ENCODE assay signal across 8 mouse cellular contexts in genomic region chr2:52037882-52038281, GRCm38 (mm10). TPM values are rescaled to one million over a fixed set of nuclear protein-coding genes. Genes with fewer than 3 reads are reported as not detected.
DNase-seq lines count a peak whose midpoint lies in the region; ATAC-seq and TF ChIP-seq lines count a peak whose summit lies in the region.

TSS of gene Tnfaip6 (plus strand) at chr2:52038009.

- no peak for ATAC-seq in neural tube, embryonic 13.5 days (ENCODE audit: low read depth)

- peak; percentile 48 for DNase-seq in CH12.LX (ENCODE audit: extremely low read depth)
- DNase-seq in cerebellum, adult 9-11 months, result peak; percentile 17
- peak; percentile 10 to 11 for DNase-seq in frontal cortex, postnatal 14 days (ENCODE audit: low spot score in 2 of 2)
- peak; percentile 69 for DNase-seq in hindbrain, embryonic 10.5 days (ENCODE audit: low spot score)
- peak; percentile 22 for DNase-seq in layer of hippocampus, adult 9-10 months (ENCODE audit: low spot score)
- peak; percentile 32 for DNase-seq in lung, adult 2 months
- DNase-seq in urinary bladder, postnatal 4 days (ENCODE audit: low spot score in 2 of 2), result peak; percentile 43 to 67

- TF ChIP-seq POLR2A in CH12.LX (IDR thresholded peaks at IDR 0.05; ENCODE audit: low read depth, low read length), result no peak
- TF ChIP-seq POLR2A in lung, adult 2 months (IDR thresholded peaks at IDR 0.05; ENCODE audit: borderline replicate concordance, extremely low read depth, low read depth, low read length), result peak; percentile 30; the same call in 1 of the 2 replicates

- no peak within 1 kb of the TSS; the same call in 1 of the 2 replicates for H3K9ac ChIP-seq in CH12.LX (ENCODE audit: insufficient read depth, low read depth)
- peak within 1 kb of the TSS; percentile 67 for H3K9ac ChIP-seq in neural tube, embryonic 13.5 days

- H3K4me3 ChIP-seq in CH12.LX (replicated peaks in 1 of 3; ENCODE audit: low read depth in 2 of 3, low read length in 2 of 3, poor library complexity in 1 of 3), result peak within 1 kb of the TSS; percentile 18 to 33 (median 27)
- H3K4me3 ChIP-seq in hindbrain, embryonic 10.5 days, result peak within 1 kb of the TSS; percentile 59
- H3K4me3 ChIP-seq in lung, adult 2 months (replicated peaks; ENCODE audit: extremely low read depth, low read depth, low read length), result peak within 1 kb of the TSS; percentile 63
- H3K4me3 ChIP-seq in neural tube, embryonic 13.5 days, result peak within 1 kb of the TSS; percentile 44

- dilution Hi-C loops in CH12.LX (cut with MboI; ENCODE audit: extremely low pct_ligation_motif_present, extremely low pct_unique_long_range_greater_than_20kb, low sequenced_read_pairs), result no loop called here

- TF ChIP-seq CTCF in CH12.LX (conservative IDR thresholded peaks at IDR 0.05 in 1 of 2, IDR thresholded peaks at IDR 0.05 in 1 of 2; ENCODE audit: low read depth in 2 of 2, low read length in 2 of 2), result no peak
- no peak for TF ChIP-seq CTCF in lung, adult 2 months (IDR thresholded peaks at IDR 0.05; ENCODE audit: insufficient read depth, low read length)

- peak within 1 kb of the TSS; percentile 58 for H3K4me2 ChIP-seq in CH12.LX (ENCODE audit: insufficient read depth, low read depth, poor library complexity, severe bottlenecking)
- H3K4me2 ChIP-seq in neural tube, embryonic 13.5 days, result peak within 1 kb of the TSS; percentile 72

- TF ChIP-seq RAD21 in CH12.LX (IDR thresholded peaks at IDR 0.05; ENCODE audit: low read depth, low read length), result no peak

- no peaks in the 10 kb centered on the region for H3K4me1 ChIP-seq in CH12.LX (ENCODE audit: control insufficient read depth in 1 of 2, insufficient read depth in 2 of 2)
- H3K4me1 ChIP-seq in hindbrain, embryonic 10.5 days (replicated peaks), result peaks cover 24% of the 10 kb centered on the region
- peaks cover 4% of the 10 kb centered on the region for H3K4me1 ChIP-seq in lung, adult 2 months (ENCODE audit: control insufficient read depth, insufficient read depth, low read length)
- H3K4me1 ChIP-seq in neural tube, embryonic 13.5 days (replicated peaks), result peaks cover 25% of the 10 kb centered on the region

- in situ Hi-C loops in CH12.LX (cut with MboI; ENCODE audit: low pct_ligation_motif_present, low pct_unique_long_range_greater_than_20kb, low sequenced_read_pairs), result no loop called here

- no peaks in the 10 kb centered on the region for H3K27me3 ChIP-seq in CH12.LX (replicated peaks)
- H3K27me3 ChIP-seq in hindbrain, embryonic 10.5 days (ENCODE audit: insufficient read depth, poor library complexity, severe bottlenecking), result no peaks in the 10 kb centered on the region
- H3K27me3 ChIP-seq in neural tube, embryonic 13.5 days, result no peaks in the 10 kb centered on the region

- no peak within 1 kb of the TSS for H3K27ac ChIP-seq in CH12.LX (ENCODE audit: insufficient read depth, low read depth)
- peak within 1 kb of the TSS; percentile 86 for H3K27ac ChIP-seq in hindbrain, embryonic 10.5 days
- H3K27ac ChIP-seq in neural tube, embryonic 13.5 days (replicated peaks), result no peak within 1 kb of the TSS

- H3K36me3 ChIP-seq in CH12.LX (replicated peaks in 1 of 2; ENCODE audit: control insufficient read depth in 1 of 2, insufficient read depth in 1 of 2, low read length in 1 of 2), result no peaks in the 10 kb centered on the region
- H3K36me3 ChIP-seq in hindbrain, embryonic 10.5 days, result peaks cover 2% of the 10 kb centered on the region; the same call in 1 of the 2 replicates
- H3K36me3 ChIP-seq in neural tube, embryonic 13.5 days, result no peaks in the 10 kb centered on the region

- no peaks in the 10 kb centered on the region for H3K79me2 ChIP-seq in CH12.LX (replicated peaks; ENCODE audit: control insufficient read depth, extremely low read depth, insufficient read depth, poor library complexity, severe bottlenecking)

- under 1% methylated on average over 17 of the region's 17 CpGs for WGBS in hindbrain, embryonic 10.5 days
- WGBS in lung, adult 2 months, result 2% methylated on average over 17 of the region's 17 CpGs
- WGBS in neural tube, embryonic 13.5 days, result under 1% methylated on average over 17 of the region's 17 CpGs

- TF ChIP-seq EP300 in CH12.LX (IDR thresholded peaks at IDR 0.05; ENCODE audit: low read length), result no peak

- H3K9me3 ChIP-seq in CH12.LX (replicated peaks; ENCODE audit: low read length), result no peaks in the 10 kb centered on the region
- H3K9me3 ChIP-seq in hindbrain, embryonic 10.5 days, result no peaks in the 10 kb centered on the region
- no peaks in the 10 kb centered on the region for H3K9me3 ChIP-seq in neural tube, embryonic 13.5 days

TF ChIP-seq in CH12.LX, 34 proteins besides CTCF, POLR2A, EP300 and RAD21:
- no peak for TF ChIP-seq E2F4 (IDR thresholded peaks at IDR 0.05; ENCODE audit: insufficient replicate concordance, low read depth, low read length)
- peak; percentile 76; the same call in 1 of the 2 replicates for TF ChIP-seq MEF2A (IDR thresholded peaks at IDR 0.05; ENCODE audit: borderline replicate concordance, low read depth, low read length)
- no peak for TF ChIP-seq ZC3H11A (IDR thresholded peaks at IDR 0.05; ENCODE audit: low read depth, low read length)
- TF ChIP-seq MXI1 (IDR thresholded peaks at IDR 0.05; ENCODE audit: low read depth, low read length), result no peak
- 0 out of 2 replicates have a peak, but pooled peaks have one; percentile 56 for TF ChIP-seq TBP (conservative IDR thresholded peaks at IDR 0.05; ENCODE audit: low read depth, low read length)
- TF ChIP-seq USF2 (conservative IDR thresholded peaks at IDR 0.05; ENCODE audit: low read depth, low read length), result no peak
- TF ChIP-seq CHD1 (IDR thresholded peaks at IDR 0.05; ENCODE audit: low read depth, low read length), result no peak
- no peak for TF ChIP-seq SMC3 (IDR thresholded peaks at IDR 0.05; ENCODE audit: low read depth, low read length)
- no peak for TF ChIP-seq ZMIZ1 (IDR thresholded peaks at IDR 0.05; ENCODE audit: low read depth, low read length)
- TF ChIP-seq SIN3A (IDR thresholded peaks at IDR 0.05; ENCODE audit: low read length), result no peak
- 0 out of 2 replicates have a peak, but pooled peaks have one; percentile 74 for TF ChIP-seq MAZ (IDR thresholded peaks at IDR 0.05; ENCODE audit: low read depth, low read length)
- TF ChIP-seq ELF1 (IDR thresholded peaks at IDR 0.05; ENCODE audit: low read depth, low read length), result no peak
- peak; percentile 46; the same call in 1 of the 2 replicates for TF ChIP-seq TCF12 (IDR thresholded peaks at IDR 0.05; ENCODE audit: low read depth, low read length)
- TF ChIP-seq GABPA (IDR thresholded peaks at IDR 0.05; ENCODE audit: insufficient replicate concordance, low read depth, low read length), result no peak
- TF ChIP-seq NRF1 (IDR thresholded peaks at IDR 0.05; ENCODE audit: low read depth, low read length), result no peak
- TF ChIP-seq RCOR1 (conservative IDR thresholded peaks at IDR 0.05; ENCODE audit: low read depth, low read length), result no peak
- no peak for TF ChIP-seq USF1 (IDR thresholded peaks at IDR 0.05; ENCODE audit: low read depth, low read length)
- TF ChIP-seq CHD2 (IDR thresholded peaks at IDR 0.05; ENCODE audit: low read length), result no peak
- TF ChIP-seq ETS1 (conservative IDR thresholded peaks at IDR 0.05; ENCODE audit: low read depth, low read length), result peak; percentile 74
- no peak for TF ChIP-seq BHLHE40 (IDR thresholded peaks at IDR 0.05; ENCODE audit: low read depth, low read length)
- TF ChIP-seq ZNF384 (IDR thresholded peaks at IDR 0.05; ENCODE audit: low read depth, low read length), result peak; percentile 86
- no peak for TF ChIP-seq POLR2AphosphoS2 (IDR thresholded peaks at IDR 0.05; ENCODE audit: low read depth, low read length)
- no peak for TF ChIP-seq MAX (IDR thresholded peaks at IDR 0.05; ENCODE audit: low read length)
- TF ChIP-seq HCFC1 (IDR thresholded peaks at IDR 0.05; ENCODE audit: low read depth, low read length), result no peak
- peak; percentile 33; the same call in 1 of the 2 replicates for TF ChIP-seq IRF4 (IDR thresholded peaks at IDR 0.05; ENCODE audit: low read depth, low read length)
TF ChIP-seq in CH12.LX: peak in this region for 7.

RNA-seq across cellular contexts. Expression of gene Tnfaip6, which starts in this region (rescaled TPM):
- 0.38 and 0.59 TPM in 2 replicates for total RNA-seq in CH12.LX (2012; rRNA removed)
- total RNA-seq in CH12.LX (2014; rRNA removed), result 0.22 and 0.34 TPM in 2 replicates
- 0.13 and 0.19 TPM in 2 replicates for polyA plus RNA-seq in CH12.LX (2012; ENCODE audit: insufficient read length, low read depth)
- 23.7 and 28.6 TPM in 2 replicates for polyA plus RNA-seq in hindbrain, embryonic 10.5 days (2016; fragmentation: Nextera tagmentation; extraction: Ambion mirVana)
- polyA plus RNA-seq in lung, adult 2 months (2012; rRNA removed), result 0.26 and 0.47 TPM in 2 replicates
- 7.4 and 12.2 TPM in 2 replicates for polyA plus RNA-seq in neural tube, embryonic 13.5 days (2015; fragmentation: Nextera tagmentation; extraction: Ambion mirVana)

Comparison
In these comparisons a context has a peak if more than half of its experiments do, and no peak if none do; other contexts are left out.
1. Peak in DNase-seq, H3K4me3 ChIP-seq and H3K4me2 ChIP-seq in CH12.LX; RNA of the gene not detected or under 1 TPM.
2. Peak in DNase-seq and H3K4me3 ChIP-seq in lung, adult 2 months; RNA of the gene not detected or under 1 TPM.
3. DNase-seq: peak in every context shown above with its lines; median percentile 69 in hindbrain, embryonic 10.5 days; 55 in urinary bladder, postnatal 4 days; 48 in CH12.LX; 32 in lung, adult 2 months; 22 in layer of hippocampus, adult 9-10 months; 17 in cerebellum, adult 9-11 months; 10 in frontal cortex, postnatal 14 days.